Mouse (Mus musculus) mesoderm, embryonic 11.5 days (tissue): Measurements from ENCODE around the gene F2r.

Experiments used
- DNase-seq: peaks from one replicate; pipeline ENCODE4 v3.0.0-alpha.2; 2012; ENCODE audit warnings: low read depth, low spot score

F2r gene

DNA sequence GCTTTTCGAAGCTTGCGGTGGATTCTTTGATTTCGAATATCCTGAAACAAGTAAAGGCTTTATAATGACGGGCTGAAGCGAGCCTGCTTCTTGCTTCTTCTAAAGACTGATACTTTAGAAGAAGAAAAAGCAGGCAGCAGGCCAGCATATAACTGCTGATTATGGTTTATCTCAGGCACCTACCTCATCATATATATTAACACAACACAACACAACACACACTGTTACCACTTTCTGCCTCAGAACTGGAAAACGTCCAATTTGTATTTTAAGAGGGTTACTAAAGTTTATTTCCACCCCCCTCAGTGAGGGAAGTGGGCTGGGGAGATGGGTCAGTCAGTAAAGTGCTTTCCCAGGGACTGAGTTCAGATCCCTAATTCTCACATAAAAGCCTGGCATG, 13.9 kb upstream of the F2r start:
- DNase-seq = no peak

DNA sequence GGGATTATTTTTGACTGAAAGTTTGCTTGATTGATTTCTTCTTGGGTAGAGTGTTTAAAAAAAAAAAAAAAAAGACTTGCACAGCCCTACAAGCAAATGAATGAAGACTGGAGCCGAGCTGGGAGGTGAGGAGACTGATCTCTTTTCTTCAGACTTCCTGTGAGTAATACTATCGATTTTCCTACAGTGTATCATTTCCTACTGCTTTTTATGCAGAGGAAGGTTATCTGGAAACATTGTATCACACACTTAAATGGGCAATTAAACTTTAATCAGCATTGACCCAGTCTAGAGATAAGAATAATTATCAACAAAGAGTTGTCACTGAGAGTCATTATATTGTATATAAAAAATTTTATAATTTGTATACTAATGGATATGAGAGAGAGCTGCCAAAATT, 12.5 kb upstream of the F2r start:
- DNase-seq = no peak

DNA sequence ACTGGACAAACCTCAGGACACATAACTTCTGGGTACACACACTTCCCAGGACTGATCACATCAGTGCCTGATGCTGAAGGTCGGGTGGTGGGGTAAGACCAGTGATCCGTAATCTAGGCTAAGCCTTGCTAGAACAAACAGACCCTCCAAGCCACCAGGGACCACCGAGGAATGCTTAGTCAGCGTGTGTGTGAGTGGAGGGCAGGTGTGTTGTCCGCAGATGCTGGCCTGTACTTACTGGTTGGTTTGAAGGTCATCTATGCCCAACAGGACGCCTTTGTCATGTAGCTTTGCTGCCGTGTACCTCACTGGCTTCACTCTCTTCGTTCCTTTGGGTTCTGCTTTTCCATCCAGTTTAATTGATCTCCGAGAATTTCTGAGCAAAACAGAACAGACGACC, 11.5 kb upstream of the F2r start:
- no peak for DNase-seq

DNA sequence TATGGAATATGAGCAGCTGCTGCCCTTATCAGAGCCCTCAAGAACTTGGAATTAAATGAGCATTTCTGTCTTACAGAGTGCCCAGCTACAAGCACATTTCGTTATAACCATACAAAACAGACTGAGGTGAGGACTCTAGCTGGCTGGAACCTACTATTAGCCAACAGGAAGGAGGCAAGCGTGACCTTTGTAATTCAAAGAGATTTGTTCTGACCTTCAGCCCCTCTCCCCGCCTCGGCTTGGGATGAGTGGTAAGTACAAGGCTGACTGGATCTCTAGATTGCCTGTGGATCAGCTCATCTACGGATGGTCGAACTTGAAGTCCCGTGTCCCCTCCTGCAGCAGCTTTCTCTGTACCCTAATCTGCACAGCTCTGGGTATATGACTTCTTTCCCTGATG, 8.4 kb upstream of the F2r start:
- no peak for DNase-seq

DNA sequence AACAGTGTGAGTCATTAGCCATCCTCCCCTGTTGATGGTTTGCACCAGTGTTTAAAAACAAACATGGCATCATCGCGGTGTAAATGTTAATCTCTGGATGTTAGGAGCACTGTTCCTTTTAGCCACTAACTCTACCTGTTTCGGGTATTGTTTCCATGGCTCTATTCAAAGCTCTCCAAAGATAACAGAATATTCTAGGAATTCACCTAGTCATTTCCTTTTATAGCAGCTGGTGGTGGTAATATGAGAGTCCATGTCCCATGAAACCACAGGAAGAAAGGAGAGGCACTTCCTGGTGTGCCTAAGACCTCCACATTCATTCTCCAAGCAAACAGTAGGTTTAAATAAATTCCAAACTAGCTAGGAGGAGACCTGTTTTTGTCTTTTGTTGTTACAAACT, 4.8 kb upstream of the F2r start:
- DNase-seq = no peak

DNA sequence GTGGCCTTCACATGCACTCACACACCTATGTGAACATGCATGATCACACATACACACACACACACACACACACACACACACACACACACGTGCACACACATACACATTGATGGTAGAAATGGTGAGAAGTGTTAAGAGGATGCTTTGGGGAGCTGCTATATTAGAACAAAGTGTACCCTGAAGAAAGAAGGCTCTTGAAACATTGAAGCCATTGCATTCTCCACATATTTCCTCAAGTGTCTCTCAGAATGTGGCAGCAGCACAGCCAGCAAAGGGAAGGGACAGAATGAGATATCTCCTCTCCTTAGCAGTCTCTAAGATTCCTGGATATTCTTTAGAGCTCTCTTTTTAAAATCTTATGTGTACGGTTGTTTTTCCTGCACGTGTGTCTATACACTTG, 3.3 kb upstream of the F2r start:
- no peak for DNase-seq

DNA sequence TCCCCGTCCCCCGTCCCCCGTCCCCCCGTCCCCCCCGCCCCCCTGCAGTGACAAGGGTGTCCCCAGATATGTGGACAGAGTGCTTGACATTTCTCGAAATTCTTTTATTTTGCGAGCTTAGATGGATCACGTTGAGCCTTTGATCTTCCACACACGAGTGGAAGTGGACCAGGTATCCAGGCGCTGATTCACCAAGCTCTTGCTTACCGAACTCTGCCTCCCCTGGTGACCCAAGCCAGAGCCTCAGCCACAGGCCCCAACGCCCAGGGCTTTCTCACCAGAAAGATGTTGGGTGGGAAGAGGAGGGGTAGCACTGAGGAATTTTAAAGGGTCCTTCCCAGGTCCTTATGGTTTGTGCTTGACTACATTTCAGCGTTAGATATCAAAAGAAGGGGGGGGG, 572 bp upstream of the F2r start:
- DNase-seq = no peak

DNA sequence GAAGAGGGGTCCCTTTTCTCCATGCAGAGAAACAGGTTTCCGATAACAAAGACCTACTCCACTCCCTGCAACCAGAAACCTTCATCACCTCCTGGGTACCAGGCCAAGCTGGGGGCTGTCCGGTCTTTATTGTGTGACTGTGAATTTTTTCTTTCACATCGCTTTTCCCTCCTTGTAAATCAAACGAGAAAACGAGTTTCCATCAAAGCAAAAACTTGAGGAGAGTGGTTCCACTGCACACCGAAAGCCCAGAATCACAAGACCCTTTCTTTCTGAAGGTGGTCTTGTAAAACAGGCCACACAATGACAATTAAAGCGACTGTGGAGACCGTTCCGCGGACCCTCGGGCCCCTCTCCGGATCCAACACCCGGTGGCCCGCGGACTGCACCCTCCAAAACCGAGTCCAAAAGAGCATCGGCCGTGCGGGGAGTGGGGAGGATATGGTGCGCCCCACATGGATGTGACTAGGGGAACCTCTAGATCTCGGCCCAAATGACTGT, 566 bp downstream of the F2r start:
- DNase-seq = no peak

DNA sequence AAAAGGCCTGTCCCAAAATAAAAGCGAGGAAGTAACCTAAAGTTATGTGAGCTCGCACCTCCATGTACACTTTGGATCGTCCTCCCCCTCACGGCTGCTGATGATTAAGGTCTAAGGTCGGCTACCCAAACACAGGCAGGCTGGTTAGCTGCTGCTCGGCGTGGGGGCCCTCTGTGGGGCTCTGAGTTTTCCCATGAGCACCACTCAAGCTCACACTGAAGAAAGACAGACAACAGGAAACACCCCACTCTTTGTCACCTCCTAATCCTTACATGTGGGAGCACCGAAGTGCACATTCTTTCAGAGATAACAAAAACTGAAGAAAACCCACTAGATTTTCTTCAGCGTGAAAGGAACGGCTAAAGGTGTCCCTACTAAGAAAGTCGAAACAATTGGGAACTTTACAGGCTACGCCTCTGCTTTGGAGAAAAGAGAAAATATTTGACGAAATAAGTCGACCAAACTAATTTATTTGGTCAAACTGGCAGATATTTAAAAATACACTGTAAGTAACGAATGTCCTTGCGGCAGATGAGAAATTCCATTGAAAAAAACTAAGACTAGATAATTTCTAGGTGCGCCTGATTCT, 1.1 kb downstream of the F2r start:
- DNase-seq = no peak

DNA sequence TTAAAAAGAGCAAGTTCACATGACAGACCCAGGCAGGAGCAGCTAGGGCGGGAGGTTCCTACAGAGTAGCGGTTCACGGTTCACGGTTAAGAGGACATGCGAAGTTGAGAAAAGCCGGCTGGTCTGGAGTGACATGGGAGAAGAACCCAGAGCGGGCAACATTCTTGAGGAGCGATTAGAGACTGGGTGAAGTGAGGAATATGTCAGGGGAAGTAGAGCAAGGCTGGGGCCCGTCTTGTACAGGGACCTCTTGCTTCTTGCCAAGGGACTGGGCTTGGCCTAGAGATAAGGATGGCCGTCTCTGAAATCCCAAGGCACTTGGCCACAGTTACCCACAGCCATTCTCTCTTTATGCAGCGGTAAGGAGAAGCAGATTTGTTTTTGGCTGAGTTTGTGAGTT, 1.8 kb downstream of the F2r start:
- no peak for DNase-seq

DNA sequence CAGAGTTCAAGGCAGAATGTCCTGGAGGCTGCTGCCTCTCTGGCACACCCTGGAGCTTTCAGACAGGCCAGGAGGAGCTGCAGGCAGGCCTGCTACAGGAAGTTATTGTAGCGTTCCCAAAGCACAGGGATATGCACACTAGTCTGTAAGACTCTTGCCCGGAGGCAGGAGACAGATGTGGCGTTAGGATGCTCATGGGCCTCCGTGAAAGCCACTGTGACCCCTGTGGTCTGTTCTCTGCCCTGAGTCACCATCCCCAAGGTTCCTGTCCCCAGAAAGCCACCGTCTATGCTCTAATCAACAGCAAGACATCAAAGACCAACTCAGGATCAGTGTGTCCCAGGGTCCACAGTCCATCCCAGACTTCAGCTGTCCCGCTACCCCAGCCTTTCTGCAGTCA, 3.5 kb downstream of the F2r start:
- no peak for DNase-seq

DNA sequence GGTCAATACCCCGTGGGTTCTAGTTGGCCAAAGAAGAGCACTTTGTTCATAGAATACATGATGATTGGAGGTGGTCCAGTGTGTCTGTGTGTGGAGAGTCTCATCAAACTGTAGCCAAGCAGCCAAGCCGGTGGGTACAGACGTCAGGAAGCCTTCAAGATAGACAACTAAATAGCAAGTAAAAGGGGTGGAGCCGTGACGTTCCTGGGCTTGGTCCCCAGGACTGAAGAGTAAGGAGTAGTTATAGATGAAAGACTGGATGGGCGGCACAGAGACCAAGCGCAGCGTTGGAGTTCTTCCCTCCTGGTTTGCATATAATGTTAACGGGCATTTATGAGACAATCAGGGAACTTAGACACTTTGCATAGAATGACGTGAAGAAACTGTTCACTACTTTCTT, 6.0 kb downstream of the F2r start:
- DNase-seq = no peak

DNA sequence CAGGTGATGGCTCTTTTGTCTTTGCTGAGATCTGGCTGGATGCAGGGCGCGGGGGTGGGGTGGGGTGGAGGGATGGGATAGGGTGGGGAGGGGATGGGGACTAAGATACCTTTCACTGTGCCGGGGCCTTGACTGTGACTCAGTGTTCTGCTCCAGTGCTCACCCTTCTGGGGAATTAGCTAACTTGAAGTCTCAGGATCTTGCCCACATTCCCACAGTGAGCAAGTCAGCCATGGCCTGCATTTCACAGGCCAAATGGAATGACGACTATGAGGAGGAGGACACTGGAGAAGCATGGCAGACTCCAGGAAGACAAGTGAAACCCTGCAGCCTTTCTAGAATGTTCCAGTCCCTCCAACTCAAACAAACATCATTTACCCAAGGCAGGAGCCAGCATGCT, 6.5 kb downstream of the F2r start:
- DNase-seq = no peak

DNA sequence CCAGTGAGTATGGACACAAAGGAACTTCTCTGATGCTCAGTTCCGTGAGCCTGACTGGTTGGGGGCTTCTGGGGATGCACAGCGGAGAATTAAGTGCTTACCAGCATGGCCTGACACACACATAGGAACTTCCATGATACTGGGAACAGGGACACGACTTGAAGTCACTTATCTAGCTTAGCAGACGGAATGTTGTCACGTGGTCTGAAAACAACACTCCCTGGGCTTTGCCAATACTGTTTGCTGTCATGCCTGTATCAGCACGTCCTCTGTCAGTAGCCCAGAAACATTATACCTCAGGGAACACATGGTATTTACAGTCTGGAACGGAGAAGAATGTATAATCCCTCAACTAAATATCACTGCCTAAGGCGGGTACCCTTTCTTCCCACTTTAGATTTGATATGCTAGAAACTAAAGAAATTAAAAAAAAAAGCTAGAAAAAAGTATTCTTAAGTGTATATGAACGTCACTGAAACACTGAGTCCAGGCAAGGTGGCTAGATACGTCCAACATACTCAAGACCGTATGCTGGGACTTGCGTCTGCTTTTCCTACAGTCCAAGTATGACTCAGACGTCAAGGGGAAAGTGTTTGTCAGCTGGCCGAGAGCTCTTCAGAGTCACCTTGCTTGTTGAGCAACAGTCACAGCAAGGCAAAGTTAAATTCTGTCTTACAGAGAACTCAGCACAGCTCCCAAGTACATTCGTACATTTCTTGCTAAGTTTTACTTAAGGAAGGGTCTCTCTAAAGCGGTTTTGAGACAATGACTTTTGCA, 7.3 kb downstream of the F2r start:
- DNase-seq = no peak

DNA sequence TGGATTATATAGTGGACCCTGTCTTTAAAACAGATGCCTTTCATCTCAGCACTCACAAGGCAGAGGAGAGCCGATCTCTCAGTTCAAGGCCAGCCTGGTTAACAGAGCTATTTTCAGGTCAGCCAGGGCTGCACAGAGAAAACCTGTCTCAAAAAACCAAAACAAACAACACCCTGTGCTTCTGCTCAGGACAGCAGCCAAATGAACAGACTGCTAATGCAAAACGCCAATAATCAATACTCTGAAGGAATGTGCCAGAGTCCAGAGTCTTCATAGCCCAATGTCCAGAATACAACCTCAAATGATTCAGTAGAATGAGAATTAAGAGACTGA, 9.2 kb downstream of the F2r start:
- DNase-seq = no peak

DNA sequence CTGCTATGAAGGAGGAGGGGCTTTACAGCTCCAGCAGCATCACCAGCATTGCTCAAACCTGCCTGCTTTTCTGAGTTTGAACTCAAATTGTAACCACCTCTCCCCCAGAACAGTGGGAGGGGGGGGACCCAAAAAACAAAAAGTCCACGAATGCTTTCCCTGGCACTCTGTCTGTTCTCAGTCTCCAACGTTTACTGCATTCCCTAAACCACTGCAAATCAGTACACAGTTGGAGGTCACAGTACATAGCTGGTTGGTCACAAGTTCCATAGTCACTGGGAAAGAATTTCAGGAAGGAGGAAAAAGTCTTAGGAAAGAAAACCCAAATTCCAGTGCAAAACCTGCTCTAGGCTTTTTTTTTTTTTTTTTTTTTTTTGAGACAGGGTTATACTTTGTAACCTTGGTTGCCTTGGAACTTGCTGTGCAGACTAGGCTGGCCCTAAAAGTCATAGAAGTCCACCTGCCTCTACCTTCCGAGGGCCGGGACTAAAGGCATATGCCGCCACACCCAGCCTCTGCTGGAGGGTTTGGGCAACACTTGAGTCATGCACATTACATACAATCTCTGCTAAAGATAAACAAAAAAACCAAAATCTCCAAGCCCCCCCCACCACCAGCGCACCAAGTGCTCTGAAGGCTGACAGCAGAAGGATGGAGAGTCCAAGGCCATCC, 9.7 kb downstream of the F2r start:
- DNase-seq = no peak

DNA sequence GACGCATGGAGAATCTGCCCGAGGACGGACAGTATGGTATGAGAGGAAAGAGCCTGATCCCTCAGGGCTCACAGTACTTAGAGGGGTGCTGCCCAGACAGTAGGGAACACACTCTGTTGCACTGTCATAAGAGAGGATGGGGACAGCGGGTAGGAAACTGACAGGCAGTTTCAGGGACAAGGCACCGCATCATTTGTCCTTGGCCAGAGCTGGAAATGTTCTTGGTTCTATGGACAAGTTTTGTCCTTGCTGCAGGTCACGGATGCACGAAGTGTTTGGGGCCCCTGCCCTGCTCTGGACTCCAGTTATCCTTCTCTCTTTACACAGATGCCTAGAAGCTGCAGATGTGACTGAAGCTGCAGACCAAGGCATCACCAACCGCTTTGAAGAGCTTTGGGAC, 11.3 kb downstream of the F2r start:
- DNase-seq = no peak

DNA sequence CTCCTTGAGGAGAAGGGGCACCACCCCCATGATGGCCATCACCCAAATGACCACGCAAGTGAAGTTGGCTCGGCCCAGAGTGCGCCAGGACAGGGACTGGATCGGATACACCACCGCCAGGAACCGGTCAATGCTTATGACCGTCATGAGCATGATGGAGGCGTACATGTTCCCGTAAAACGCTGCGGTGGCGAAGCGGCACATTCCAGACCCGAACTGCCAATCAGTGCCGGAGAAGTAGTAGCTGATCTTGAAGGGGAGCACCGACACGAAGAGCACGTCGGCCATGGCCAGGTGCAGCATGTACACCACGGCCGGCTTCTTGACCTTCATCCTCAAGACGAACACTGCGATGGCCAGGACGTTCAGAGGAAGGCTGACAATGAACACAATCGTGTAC, 14.0 kb downstream of the F2r start:
- no peak for DNase-seq

DNA sequence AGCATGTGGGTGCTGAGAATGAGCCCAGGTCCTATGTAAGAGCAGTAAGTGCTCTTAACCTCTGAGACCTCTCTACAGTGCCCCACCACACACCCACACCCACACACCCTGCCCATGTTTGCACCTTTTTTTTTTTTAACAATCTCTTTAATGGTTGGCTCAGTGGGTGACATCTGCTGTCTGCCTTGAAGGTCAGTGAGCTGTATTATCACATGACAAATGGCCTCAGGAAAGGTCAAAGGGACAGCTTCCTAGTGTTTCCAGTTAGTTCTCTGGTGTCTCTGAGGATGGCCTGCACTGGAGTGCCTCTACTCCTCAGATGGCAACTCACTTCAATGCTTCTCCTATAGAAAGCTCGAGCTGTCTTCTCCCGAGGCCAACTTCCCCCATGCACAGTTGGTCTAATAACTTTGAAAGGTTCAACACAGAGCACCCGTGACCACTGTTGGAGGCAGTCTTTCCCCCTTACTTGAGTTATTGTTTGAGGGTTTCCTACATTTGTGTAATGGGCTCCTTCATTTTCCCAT, 18.4 kb downstream of the F2r start:
- DNase-seq = no peak

DNA sequence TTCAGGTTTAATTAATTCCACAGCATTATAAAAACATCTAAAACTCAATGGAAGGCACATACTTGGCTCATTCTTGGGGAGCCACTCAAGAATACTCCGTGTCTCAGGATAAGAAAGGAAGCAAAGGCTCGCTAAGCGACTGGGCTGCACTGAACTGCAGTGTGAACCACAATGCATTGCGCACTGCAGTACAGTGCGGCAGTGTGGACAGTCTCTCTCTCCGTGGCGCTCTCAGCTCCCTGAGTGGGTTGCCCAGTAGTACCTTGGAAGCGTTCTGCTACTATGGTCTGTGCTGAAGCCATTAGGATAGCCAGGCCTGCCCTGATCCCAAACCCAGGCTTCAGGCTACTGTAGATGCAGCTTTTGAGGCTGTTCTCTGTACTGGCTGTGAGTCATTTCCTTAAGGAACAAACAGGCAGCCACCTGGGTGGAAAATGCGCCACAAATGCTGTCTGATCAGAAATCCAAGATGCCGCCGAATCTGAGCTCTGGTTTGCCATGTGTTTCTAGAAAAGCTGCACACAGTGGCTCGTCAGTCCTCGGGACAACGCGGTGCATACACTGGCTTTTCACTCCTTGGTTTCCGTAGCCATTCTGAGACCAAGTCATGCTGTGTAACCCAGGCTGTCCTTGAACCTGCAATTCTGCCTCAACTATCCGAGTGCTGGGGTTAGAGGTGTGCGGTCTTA, 19.9 kb downstream of the F2r start:
- DNase-seq = no peak

DNA sequence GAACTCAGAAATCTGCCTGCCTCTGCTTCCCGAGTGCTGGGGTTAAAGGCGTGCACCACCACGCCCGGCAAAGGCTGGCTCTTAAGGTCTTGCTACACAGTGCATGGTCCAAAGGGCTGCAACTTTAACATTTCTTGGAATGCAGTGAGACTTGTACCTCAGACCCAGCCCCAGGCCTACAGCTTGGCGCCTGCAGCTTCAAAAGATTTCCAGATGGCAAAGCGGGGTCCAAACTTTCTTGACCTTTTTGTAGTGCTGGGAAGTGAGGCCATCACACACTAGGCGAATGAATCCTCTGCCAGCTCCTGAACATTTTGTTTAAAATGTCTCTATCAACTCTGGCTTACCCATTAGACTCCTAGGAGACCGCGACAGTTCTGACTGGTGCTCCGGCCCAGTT, 20.7 kb downstream of the F2r start:
- DNase-seq = no peak

DNA sequence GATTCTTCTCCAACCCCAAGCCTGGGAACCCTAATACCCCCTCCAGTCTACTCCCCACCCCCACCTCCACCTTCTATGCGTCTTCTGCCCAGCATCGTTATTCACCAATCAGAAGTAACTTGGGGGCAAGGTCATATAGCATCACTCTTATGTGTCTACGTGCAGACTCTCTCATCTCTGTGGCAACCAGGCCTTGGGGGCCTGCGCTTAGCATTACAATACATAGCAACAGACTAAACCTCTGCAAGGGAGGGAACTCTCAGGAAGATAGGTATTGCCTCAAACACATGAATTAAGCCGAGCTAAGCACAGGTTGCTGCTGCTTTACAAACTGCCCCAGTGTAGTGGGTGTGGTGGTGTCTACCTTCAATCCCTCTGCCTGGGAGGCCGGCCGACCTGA, 21.6 kb downstream of the F2r start:
- DNase-seq = no peak
